Mouse (Mus musculus) spleen, adult 2 months (tissue): Measurements from ENCODE around the gene Cdca8.

ENCODE experiments used
- CTCF ChIP-seq: fragments of 200-500 bp; IDR thresholded peaks from 2 replicates; pipeline ENCODE4 v1.5.1; 2011; ENCODE audit warnings: mild to moderate bottlenecking, inconsistent platforms; ENCODE audit not compliant: insufficient read depth, insufficient read length, insufficient replicate concordance; ENCODE audit errors: extremely low read depth
- POLR2A ChIP-seq: fragments of 200-500 bp; IDR thresholded peaks from 2 replicates; pipeline ENCODE4 v1.6.1; 2011; ENCODE audit warnings: low read depth, low read length, inconsistent platforms

DNA sequence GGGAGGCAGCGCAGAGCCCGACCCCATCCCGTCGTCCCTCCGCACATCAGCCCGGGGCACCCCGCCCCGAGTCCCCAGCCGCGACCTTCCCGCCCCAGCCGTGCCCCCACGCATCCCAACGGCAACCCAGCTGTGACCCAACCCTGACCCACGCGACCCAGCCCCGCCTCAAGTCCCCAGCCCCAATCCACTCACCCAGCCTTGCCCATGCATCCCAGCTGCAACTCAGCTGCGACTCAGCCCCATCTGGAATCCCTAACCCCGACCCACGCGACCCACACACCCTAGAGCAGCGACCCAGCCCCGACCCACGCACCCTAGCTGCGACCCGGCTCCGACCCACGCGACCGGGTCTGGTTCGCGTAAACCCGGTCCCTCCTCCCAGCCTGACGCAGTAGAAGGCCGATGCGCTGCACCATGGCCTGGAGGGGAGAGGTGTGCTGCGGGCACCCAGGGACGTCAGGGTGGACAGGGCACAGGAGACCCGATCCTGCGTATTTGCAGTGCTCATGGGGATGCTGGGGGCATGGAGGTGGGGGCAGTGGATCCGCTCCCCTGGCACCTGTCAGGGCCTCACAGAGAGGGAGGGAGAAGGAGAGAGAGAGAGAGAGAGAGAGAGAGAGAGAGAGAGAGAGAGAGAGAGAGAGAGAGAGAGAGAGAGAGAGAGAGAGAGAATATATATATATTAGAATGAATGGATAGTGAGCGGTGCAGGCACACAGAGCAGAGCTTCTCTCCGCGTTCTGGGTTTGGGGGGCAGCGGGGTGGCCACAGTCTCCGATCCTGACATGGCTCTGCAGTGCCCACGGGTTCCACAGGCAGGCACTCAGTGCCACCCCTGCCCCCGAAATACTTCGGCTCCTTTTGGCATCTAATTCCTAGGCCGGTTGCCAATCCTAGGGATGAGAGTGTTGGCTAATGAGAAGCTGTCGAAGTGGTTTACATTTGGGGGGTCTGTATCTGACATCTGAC, 47.9 kb upstream of the Cdca8 start:
- no peak for TF ChIP-seq CTCF
- TF ChIP-seq POLR2A, result no peak
